Mouse (Mus musculus) adrenal gland, adult 10 weeks (tissue): ENCODE measurements around the gene Snx21. TPM values are rescaled to one million over a fixed set of nuclear protein-coding genes. Genes with fewer than 3 reads are reported as not detected.

Source experiments
- polyA plus RNA-seq: library from polyadenylated mRNA; stranded (reverse); fragments of 350-450 nt; fragmentation: Illumina TruSeq; extraction: RNeasy Lipid Tissue Mini Kit (QIAGEN cat#74804); gene quantifications from one replicate; pipeline ENCODE4 v1.2.3, GENCODE M21; 2014; ENCODE audit warnings: low read depth, low replicate concordance

Snx21 gene
- 3.9 TPM for polyA plus RNA-seq

GRCm38 (mm10) chr2:164785481-164786387 is at the start of gene Snx21:
TSS of gene Snx21 (plus strand) at chr2:164785823.

GRCm38 (mm10) chr2:164745843-164746479 is 39.7 kb upstream of the Snx21 start, which contains the start of the genes Wfdc3 and Dnttip1:
TSS of gene Wfdc3 (minus strand) at chr2:164745931.
TSS of gene Dnttip1 (plus strand) at chr2:164745983.

DNA sequence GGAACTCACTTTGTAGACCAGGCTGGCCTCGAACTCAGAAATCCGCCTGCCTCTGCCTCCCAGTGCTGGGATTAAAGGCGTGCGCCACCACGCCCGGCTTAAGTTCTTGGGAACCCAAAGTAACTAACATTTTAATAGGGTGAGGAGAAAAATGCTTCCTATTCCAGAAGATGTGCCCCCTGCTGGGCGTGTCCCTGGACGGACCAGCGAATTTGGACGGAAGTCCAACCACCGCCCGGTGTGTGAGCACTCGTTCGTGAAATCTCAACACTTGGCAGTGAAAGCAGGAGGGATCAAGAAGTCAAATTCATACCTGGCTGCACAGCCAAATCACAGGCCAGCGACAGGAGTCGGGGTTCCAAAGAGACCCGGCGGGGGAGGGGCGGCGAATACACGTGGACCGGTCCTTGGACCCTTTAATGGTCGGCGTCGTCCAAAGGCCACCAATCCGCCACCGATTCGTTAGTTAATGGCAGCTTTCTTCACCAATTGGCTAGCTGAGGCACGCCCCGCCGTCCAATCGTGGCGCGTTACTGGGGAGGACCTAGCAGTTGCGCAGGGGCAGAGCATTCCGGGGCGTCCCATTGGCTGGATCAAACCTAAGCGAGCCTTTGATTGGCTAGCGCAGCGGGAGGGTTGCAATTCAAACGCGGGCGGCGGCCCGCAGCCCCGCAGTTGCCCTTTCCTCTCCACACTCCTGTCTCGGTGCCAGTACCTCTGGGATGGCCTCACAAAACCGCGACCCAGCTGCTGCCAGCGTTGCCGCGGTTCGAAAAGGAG is 16.2 kb upstream of the Snx21 start, which contains the start of gene Ube2c:
Gene Ube2c, plus strand, starts transcription at position 641 of the 780 bp plus-strand sequence.

DNA sequence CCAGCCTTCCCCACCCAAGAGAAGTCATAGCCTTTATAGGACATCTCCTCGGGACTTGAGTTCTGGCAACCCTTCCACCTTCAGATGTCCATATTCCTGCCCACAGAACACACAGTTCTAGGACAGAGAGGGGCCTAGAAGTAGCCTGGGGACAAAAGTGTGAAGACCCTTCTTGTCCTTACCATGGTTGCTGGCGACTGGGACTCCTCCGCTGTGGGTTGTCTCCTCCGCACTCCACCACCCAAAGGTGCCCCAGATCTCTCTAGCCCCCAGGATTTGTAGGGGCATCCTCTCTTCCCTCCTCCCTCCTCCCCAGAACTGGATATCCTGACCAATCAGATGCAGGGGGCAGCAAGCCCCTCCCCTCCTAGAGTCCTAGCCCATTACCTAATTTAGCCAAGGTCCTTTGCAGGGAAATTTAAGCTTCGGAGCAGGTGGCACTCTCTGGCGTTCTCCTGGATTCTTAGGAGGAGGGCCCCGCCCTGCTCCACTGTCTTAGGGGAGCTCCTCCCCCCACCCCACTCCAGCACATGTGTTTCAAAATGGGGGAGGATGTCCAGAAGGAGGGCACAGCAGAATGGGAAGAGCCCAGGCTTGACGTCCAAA is 6.0 kb upstream of the Snx21 start, which contains the start of gene Tnnc2:
Gene Tnnc2, minus strand, starts transcription at position 487 of the 606 bp plus-strand sequence.

GRCm38 (mm10) chr2:164804533-164805331 is 19.1 kb downstream of the Snx21 start, which contains the start of the genes Acot8 and Zswim3:
TSS of gene Acot8 (minus strand) at chr2:164804882.
TSS of gene Zswim3 (plus strand) at chr2:164805098.

DNA sequence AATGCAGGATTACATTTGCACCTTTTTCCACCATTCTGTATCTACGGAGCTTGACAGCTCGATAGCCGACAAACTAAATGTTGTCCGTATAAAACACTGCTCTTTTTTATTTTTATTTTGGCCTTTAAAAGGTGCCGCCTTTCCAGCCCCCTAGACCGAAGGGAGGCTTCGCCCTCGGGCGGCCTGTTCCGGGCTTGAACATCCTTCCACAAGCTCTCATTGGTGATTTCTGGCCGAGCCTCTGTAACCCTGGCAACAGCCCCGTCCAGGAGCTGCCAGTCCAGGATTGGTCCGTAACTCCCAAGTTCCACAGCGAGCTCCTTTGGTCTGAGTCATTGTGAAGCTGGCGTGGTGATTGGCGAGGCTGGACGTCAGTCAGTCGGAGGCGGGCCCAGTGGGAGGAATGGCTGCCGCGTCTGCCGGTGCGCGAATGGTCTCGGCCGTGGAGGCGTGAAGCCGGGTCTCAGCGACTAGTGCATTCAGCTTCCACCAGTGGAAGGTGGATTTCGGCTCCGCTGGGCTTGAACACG is 37.1 kb downstream of the Snx21 start, which contains the start of gene Zswim1:
Gene Zswim1, plus strand, starts transcription at position 51 of the 530 bp plus-strand sequence.

DNA sequence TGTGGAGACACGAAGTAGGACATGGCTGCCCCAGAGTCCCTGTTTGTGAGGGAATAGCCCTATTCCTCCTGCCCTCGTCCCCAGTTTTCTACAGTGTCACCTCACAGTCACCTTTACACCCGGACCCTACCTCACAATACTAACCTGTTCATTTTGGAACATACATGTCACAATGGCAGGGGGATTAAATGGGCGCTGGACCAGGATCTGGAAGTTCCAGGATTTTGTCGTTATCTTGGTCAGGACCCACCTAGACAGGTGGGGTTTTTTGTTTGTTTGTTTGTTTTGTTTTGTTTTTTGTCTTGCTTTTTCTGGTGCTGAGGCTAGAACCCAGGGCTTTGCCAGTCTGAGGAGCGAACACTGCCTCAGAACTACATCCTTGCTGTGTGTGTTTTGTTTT is 42.8 kb downstream of the Snx21 start, which contains the start of gene Spata25:
Gene Spata25, minus strand, starts transcription at position 101 of the 400 bp plus-strand sequence.

GRCm38 (mm10) chr2:164832748-164833301 is 47.2 kb downstream of the Snx21 start, which contains the start of gene Ctsa:
TSS of gene Ctsa (plus strand) at chr2:164832873.

DNA sequence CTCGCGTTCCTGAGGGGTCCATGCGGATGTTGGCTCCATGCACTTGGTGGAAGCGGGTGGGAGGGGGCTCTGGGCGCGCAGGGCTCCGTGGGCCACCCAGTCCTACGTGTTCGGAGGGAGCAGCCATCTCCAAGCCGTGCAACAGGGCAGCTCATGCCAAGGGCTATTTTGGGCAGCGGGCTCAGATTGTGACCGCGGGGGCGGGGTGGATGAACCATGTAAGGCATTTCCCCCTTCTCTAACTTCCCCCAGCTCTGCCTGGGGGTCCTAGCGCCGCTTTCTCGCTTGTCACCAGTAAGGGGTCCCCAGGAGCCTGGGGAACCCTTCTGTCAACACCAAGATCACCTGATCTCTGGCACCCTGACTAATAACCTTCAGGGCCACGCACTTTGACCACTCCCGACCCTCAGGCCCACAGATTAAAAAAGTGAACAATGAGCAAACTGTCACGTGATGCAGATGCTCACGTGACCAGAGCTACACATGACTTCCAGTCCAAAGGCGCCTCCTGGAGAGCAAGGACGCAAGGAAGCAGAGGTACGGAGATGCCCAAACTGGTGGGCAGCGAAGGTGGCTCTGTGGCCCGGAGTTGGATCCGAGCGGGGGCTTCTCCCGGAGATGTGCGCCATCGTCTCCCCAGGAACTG is 47.8 kb downstream of the Snx21 start, which contains the start of gene Neurl2:
Gene Neurl2, minus strand, starts transcription at position 143 of the 646 bp plus-strand sequence.

Other genes starting within 250 kb of the Snx21 start
- gene Wfdc2, start 223.4 kb upstream of the Snx21 start, polyA plus RNA-seq = not detected
- not detected for gene Spint3, start 212.4 kb upstream of the Snx21 start, polyA plus RNA-seq
- not detected for gene Wfdc6a, start 200.4 kb upstream of the Snx21 start, polyA plus RNA-seq
- gene Eppin, start 192.2 kb upstream of the Snx21 start, polyA plus RNA-seq = not detected
- gene Wfdc6b, start 172.3 kb upstream of the Snx21 start, polyA plus RNA-seq = not detected
- gene Wfdc8, start 172.2 kb upstream of the Snx21 start, polyA plus RNA-seq = not detected
- gene Wfdc16, start 147.0 kb upstream of the Snx21 start, polyA plus RNA-seq = not detected
- gene Wfdc10, start 129.8 kb upstream of the Snx21 start, polyA plus RNA-seq = not detected
- gene Wfdc9, start 129.2 kb upstream of the Snx21 start, polyA plus RNA-seq = not detected
- gene Wfdc11, start 111.7 kb upstream of the Snx21 start, polyA plus RNA-seq = not detected
- gene Wfdc13, start 100.7 kb upstream of the Snx21 start, polyA plus RNA-seq = not detected
- gene Spint4, start 87.3 kb upstream of the Snx21 start, polyA plus RNA-seq = not detected
- not detected for gene Spint5, start 70.5 kb upstream of the Snx21 start, polyA plus RNA-seq
- gene Wfdc3, start 39.9 kb upstream of the Snx21 start, polyA plus RNA-seq = 0.35 TPM
- gene Dnttip1, start 39.8 kb upstream of the Snx21 start, polyA plus RNA-seq = 4.6 TPM
- gene Ube2c, start 15.9 kb upstream of the Snx21 start, polyA plus RNA-seq = 2.9 TPM
- 8.5 TPM for gene Tnnc2, start 5.9 kb upstream of the Snx21 start, polyA plus RNA-seq
- not detected for gene Acot8, start 19.1 kb downstream of the Snx21 start, polyA plus RNA-seq
- gene Zswim3, start 19.3 kb downstream of the Snx21 start, polyA plus RNA-seq = 1.8 TPM
- gene Zswim1, start 36.9 kb downstream of the Snx21 start, polyA plus RNA-seq = 4.4 TPM
- not detected for gene Spata25, start 42.7 kb downstream of the Snx21 start, polyA plus RNA-seq
- 30.7 TPM for gene Ctsa, start 47.0 kb downstream of the Snx21 start, polyA plus RNA-seq
- not detected for gene Neurl2, start 47.6 kb downstream of the Snx21 start, polyA plus RNA-seq
- gene Pltp, start 71.9 kb downstream of the Snx21 start, polyA plus RNA-seq = 0.87 TPM
- 4.0 TPM for gene Pcif1, start 93.5 kb downstream of the Snx21 start, polyA plus RNA-seq
- 0.17 TPM for gene Zfp335, start 125.9 kb downstream of the Snx21 start, polyA plus RNA-seq
- not detected for gene Mmp9, start 155.0 kb downstream of the Snx21 start, polyA plus RNA-seq
- gene Slc12a5, start 175.0 kb downstream of the Snx21 start, polyA plus RNA-seq = 4.1 TPM
- 11.4 TPM for gene Ncoa5, start 249.0 kb downstream of the Snx21 start, polyA plus RNA-seq